Mouse (Mus musculus) hematopoietic stem cell, adult 5-6 weeks (primary cell): Measurements from ENCODE around the gene Ccl25. TPM values are rescaled to one million over a fixed set of nuclear protein-coding genes. Genes with fewer than 3 reads are reported as not detected.
"Not testable (repeated sequence)": the region's sequence is repeated elsewhere in the genome, so short reads cannot be mapped to it uniquely, and the experiment has no call there.

Source experiments
- ATAC-seq, 2 experiments: fragments of 125-278 bp in 1 of 2; replicated peaks in 1 of 2; 2 replicates each; pipeline ENCODE4 v1.8.0; 2016 to 2017; ENCODE audit warnings: inconsistent platforms in 2 of 2, mild to moderate bottlenecking in 2 of 2, moderate number of reproducible peaks in 2 of 2, low read depth in 1 of 2, moderate TSS enrichment in 1 of 2; ENCODE audit not compliant: low FRiP score in 2 of 2, poor library complexity in 2 of 2, severe bottlenecking in 2 of 2, insufficient read depth in 1 of 2, low TSS enrichment in 1 of 2
- total RNA-seq: library from RNA; stranded (forward); fragments of 172-1452, 232-1000 nt; gene quantifications from 2 replicates; pipeline ENCODE4 v1.2.3, GENCODE M21; 2017

The Ccl25 gene
- total RNA-seq, 1 experiment from 2014 or later, result 9.6 TPM

- ATAC-seq, result 0 out of 4 replicates have a peak, but pooled peaks of 1 of the 2 experiments have one; percentile 4
Observed at GRCm38 (mm10) chr8:4324525-4324924, 485 bp upstream of the Ccl25 start.

GRCm38 (mm10) chr8:4325751-4326036, 684 bp downstream of the Ccl25 start:
- no peak for ATAC-seq

DNA sequence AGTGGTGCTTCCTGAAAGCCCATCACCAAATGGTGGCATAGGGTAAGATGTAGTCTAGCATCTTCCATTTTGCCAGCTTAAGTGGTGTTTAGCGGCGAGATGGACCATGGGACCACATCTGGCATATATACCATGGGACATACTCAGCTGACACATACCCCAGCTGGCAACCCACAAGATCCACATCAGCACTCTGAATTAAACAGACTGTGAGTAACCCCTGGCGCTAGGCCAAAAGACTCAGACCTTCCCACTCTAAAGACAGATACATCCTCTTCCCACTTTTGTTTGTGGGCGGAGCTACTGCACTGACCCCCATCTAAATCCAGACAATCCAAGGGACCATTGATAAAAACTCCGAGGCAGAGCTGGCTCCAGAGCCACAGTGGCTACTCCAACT, 4.0 kb downstream of the Ccl25 start:
- no peak for ATAC-seq

DNA sequence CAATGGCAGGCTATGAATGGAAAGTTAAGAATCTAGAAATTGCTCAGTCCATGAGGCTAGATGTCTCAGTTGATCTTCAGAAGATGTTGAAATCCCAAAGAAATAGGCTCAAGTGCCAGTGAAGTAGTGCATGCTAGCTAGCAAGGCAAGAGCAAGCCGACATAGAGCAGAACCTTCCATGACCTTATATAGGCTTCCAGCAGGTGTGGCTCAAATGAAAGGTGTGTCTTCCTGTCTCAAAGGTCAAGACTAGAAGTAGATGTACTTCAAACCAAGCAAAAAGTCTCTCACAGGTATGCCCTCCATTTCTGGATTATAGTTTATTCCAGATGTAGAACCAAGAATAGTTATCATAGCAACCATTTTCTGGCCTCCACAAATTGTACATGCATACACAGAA, 9.0 kb downstream of the Ccl25 start:
- no peak for ATAC-seq

- ATAC-seq, result peak; percentile 67 to 77
Observed at GRCm38 (mm10) chr8:4335678-4336077, 10.7 kb downstream of the Ccl25 start.

DNA sequence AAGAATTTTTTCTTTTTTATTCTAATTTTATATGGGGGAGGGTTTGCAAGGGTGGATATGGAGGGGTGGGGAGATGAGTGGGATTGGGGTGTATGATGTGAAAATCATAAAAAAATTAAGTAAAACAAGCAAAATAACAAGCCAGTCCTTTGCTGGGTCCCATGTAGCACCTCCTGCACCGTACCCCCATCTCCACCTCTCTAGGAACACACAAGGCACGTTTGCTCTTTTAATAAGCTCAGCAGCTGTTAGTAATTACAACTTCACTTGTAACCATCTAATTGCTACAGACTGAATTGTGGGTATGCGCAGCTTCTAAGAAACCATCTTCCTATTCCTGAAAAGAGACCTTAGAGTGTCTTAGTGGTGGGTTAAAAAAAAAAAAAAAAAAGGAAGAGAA, 15.2 kb downstream of the Ccl25 start:
- no peak for ATAC-seq

- ATAC-seq, result peak; percentile 80 to 86
Observed at GRCm38 (mm10) chr8:4347661-4348060, 22.7 kb downstream of the Ccl25 start.

- ATAC-seq, result peak; percentile 31 to 44; a peak in 2 of 4 replicates
Observed at GRCm38 (mm10) chr8:4348275-4348674, 23.3 kb downstream of the Ccl25 start.

DNA sequence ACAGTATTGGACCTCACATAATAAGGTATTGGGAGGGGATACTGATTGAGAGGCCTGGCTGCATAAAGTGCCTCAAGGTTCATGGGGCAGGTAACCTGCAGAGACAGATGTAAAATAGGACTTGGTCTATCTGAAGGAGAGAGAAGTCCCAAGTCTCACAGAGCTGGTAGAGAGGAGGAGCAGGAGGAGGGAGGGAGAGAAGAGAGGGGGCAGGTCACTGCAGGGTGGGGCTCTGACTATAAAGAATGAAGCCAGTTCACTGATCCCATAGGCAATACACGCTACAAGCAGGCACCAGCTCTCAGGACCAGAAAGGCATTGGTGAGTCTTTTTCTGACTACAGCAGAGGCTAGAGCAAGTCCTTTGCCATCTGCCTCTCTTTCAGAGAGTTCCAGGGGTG, 24.3 kb downstream of the Ccl25 start:
- ATAC-seq, result no peak

GRCm38 (mm10) chr8:4350618-4351017, 25.6 kb downstream of the Ccl25 start:
- no peak for ATAC-seq

DNA sequence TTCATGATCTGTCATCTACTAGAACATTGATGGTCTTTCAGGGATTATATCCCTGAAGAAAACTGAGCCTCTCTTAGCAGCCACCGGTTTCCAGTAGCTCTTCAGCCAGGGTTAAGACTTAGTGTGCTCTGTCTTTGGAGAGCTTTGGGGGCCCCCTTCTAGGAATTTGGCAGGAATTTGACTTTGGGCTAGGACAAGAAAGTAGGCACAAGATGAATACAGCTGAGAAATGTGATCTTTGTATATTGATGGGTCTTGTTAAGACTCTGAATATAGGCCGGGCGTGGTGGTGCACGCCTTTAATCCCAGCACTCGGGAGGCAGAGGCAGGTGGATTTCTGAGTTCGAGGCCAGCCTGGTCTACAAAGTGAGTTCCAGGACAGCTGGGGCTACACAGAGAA, 27.6 kb downstream of the Ccl25 start:
- not testable (repeated sequence) for ATAC-seq

GRCm38 (mm10) chr8:4353741-4354140, 28.7 kb downstream of the Ccl25 start:
- ATAC-seq, result no peak

DNA sequence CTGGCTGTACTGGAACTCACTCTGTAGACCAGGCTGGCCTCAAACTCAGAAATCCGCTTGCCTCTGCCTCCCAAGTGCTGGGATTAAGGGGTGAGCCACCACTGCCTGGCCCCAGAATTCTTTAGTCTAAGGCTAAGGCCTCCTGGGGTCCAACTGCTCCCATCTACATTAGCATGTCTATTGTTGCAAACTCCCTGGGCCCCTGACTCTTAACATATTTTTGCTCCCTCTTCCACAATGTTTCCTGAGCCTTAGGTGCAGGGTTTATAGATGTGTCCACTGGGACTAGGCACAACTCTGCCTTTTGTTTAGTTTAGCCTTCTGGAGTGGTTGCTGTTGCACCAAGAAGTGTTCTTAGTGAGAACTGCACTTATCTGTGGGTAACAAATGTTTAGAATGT, 29.5 kb downstream of the Ccl25 start:
- no peak for ATAC-seq

DNA sequence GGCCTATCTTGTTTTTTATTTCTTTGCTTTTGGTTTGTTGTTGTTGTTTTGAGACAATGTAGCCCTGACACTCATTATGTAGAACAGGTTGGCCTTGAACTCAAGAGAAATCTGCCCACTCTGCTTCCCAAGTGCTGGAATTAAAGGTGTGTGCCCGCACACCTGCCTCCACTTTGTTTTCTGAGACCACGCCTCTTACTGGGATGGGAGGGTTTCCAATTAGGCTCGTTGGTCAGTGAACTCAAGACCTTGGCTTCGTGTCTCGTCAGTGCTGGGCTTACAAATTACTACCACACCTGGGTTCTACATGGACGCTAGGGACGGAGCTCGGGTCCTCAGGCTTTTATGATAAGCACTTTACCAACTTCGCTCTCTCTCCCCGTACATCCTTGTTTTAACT, 30.4 kb downstream of the Ccl25 start:
- no peak for ATAC-seq

GRCm38 (mm10) chr8:4359362-4359761, 34.4 kb downstream of the Ccl25 start:
- ATAC-seq, result no peak; a peak in 1 of 4 replicates

DNA sequence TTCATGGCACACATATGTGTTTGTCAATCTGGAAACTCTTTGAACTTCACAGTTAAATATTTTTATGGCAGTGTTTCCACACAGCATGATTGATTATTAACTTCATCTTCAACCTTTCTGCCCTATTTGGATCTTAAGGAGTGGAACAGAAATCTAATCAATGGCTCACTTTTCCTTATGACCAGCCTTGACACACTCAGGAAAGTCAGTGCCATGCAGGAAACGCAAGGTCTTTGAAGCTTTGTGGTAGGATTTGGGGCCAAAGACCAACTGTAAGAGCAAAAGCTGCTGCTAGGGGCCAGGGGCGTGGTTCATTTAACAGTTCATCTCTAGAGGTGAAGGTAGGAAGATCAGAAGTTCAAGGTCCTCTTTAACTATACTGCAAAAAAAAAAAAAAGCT, 35.9 kb downstream of the Ccl25 start:
- ATAC-seq, result no peak

DNA sequence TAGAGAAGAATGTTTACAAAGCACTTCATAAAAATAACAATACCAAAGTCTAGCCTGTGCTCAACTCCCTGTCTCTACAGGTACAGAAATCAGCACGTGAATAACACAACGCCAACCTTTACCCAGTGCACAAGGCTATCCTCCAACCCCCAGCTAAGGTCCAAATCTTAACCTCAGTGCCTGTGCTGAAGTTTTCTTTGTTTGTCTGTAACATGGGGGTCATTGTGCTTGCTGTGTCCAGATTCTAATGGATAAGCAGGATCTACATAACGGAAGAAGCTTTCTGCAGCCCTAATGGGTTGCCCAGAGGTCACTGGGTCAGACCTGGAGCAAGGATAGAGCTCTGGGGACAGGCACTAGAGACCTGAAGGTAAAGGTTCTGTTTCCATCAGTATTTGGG, 41.2 kb downstream of the Ccl25 start:
- ATAC-seq, result no peak

DNA sequence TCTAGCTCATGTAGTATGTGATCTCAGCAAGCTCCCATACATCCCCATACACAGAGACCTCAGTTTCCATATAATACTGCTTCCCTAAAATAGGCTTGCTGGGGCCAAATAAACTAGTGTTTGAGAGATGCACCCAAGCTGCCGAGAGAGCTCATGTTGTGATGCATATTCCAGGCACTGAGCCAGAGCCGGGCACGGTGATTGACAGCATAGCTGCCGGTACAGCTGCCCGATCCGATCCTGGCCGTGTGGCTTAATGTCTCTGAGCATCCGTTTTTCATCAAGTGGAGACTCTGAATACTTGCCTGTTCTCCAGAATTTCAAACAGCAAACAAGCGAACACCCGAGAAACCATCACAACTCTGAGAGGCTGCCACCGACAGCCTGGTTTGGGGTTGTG, 42.8 kb downstream of the Ccl25 start:
- ATAC-seq, result no peak

GRCm38 (mm10) chr8:4368470-4368869, 43.5 kb downstream of the Ccl25 start:
- ATAC-seq, result no peak

DNA sequence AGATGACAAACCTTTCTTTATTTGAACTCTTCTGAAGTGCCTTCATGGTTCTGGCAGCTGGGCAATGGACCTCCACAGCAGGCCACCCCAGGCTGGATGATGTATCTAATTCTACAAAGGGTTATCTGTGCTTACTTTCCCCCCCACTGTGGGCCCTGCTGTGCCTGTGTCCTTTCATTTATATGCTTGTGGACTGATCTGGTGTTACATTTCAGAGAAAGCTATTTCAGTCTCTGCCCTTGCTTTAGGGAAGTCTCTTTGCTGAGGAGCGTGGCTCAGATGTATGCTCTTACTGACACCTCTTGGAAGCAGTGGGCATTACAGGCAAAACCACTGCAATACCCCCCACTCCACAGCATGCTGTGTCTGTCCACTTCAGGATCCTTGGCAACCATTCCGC, 45.1 kb downstream of the Ccl25 start:
- ATAC-seq, result peak; percentile 95 to 96
